Mouse (Mus musculus) layer of hippocampus, postnatal 25 days (tissue): ENCODE results near the gene Zcchc3. TPM values are rescaled to one million over a fixed set of nuclear protein-coding genes. Genes with fewer than 3 reads are reported as not detected.
A peak's percentile ranks its signal among the peaks of the same experiment; 100 is the strongest.
"Not testable (repeated sequence)": the region's sequence is repeated elsewhere in the genome, so short reads cannot be mapped to it uniquely, and the experiment has no call there.

Experiments used
- DNase-seq, 2 experiments: peaks; one replicate each; pipeline ENCODE4 v3.0.0; 2022; ENCODE audit warnings: mixed read lengths in 2 of 2, low spot score in 1 of 2; ENCODE audit errors: extremely low spot score in 1 of 2
- total RNA-seq, 2 experiments: library from RNA; stranded (reverse); gene quantifications; 2 replicates each; pipeline ENCODE4 v1.2.3; 2021

Gene Zcchc3
- 10 to 100 TPM; 10.7 to 11.6 TPM for total RNA-seq

DNA sequence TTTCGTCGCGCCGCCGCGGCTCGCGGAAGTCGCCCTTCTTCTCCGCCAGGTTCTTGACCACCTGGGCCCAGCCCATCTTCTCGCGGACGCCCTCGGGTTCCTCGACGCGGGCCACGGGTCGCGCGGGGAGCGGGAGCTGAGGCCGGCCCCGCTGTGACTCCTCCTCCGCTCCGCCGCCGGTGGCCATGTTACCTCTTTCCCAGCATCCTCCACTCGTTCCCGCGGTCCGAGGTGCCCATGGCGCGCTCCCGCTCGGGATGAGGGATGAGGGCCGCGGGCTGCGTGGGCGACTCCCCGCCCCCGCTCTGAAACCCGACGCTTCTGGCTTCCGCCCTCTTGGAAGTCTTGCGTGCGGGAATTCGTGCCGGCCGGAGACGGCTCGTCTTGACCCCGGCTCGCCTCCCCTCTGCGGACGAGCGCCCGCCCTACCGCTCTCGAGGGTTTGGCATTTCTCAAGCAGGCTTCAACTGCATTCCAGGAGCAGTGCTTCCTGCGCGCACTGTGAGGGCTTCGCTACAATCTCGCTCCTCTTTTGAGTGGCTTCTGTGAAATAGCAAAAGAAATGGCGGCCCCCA lies at the start of gene Zcchc3:
Gene Zcchc3, minus strand, starts transcription at position 437 of the 575 bp plus-strand sequence.
- peak; percentile 72 to 73 for DNase-seq

DNA sequence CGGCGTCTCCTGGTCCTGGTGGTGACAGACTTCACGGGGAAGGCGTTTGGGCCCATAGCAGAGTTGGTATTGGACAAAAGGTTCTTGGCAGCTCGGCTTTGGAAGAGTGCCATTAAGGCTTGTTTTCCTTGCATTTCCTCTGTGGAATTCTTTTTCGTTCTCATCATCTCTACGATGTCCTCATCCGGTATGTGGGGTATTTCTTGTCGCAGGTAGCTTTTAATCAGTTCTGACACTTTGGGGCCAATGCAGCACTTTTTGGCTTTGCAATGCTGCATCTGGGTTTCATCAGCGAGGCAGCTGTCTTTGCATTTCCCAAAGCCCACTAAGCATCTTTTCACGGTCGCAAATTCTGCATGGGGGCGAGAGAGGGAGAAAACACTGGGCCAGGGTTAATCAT lies 44.4 kb upstream of the Zcchc3 start:
- DNase-seq = no peak

DNA sequence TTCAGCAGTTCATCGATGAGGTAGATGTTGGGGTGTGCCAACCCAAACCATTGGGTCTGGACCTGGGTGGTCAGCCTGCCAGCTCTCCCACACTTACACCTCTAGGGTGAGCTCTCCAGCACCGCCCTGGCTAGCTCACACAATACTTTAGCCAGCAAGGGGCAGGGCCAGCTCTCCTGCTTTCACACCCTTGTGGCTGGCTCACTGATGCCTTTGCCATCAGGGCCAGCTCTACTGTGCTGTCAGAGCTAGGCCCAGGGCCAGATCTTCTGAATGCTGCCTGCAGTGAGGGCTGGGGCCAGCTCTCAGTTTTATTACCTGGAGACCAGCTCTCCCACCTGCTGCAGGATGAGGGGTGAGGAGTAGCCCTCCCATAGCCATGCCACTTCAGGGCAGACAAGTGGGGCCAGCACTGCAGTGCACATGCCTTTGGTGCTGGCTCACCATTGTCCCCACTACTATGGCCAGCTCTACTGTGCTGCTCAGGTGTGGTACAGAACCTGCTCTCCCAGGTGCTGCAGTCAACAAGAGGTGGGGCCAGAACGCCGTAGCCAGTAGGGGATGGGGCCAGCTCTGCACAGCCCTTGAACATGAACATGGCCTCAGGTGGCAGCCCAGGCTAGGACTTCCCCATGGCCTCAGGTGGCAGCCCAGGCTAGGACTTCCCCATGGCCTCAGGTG lies 37.4 kb upstream of the Zcchc3 start:
- no peak for DNase-seq

DNA sequence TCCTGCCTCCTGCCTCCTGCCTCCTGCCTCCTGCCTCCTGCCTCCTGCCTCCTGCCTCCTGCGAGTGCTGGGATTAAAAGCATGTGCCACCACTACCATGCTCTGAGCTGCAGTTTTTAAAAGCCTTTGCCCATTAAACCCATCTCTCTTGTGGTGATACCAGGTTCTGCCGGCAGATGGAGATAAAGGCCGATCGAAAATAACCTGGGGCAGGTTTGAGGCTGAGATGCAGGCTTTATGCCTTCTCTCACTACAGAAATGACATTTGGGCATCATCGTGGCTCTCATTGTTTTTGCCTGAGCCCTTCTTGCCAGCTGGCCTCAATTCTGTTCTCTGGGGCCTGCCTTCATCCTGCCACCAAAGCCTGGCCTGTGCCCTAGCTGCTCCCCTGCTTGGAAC lies 35.4 kb upstream of the Zcchc3 start:
- DNase-seq = peak; percentile 48 to 87

DNA sequence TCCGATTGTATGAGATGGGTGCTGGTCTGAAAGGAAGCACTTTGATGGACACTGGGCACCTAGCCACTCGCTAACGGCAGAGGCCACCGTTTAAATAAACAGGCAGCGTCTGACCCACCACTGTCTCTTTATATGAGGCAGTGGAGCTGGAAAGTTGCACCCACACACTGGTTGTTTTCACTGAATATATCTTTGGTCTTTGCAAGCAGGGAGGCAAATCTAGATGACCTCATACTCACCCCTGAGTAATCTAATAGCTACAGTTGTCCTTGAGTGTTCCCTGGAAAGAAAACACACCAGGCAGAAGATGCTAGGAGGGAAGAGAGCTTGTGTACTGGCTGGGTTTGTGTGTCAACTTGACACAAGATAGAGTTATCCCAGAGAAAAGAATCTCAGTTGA lies 32.6 kb upstream of the Zcchc3 start:
- no peak for DNase-seq

DNA sequence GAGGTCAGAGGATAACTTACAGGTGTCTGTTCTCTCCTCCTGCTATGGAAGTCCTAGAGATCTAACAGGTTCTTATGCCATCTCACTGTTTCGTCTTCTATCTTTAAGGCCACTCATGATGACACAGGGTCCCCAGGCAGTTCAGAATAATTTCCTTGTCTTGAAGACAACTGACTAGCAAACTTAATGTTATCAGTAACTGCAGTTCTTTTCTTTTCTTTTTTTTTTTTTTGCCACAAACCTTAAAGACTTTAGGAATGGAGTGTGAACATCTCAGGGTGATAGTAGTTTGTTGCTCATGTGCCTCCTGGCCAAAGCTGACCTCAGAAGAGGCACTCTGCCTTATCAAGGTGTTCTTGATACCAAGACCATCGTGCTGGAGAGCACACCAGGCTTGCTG lies 31.8 kb upstream of the Zcchc3 start:
- DNase-seq = no peak

DNA sequence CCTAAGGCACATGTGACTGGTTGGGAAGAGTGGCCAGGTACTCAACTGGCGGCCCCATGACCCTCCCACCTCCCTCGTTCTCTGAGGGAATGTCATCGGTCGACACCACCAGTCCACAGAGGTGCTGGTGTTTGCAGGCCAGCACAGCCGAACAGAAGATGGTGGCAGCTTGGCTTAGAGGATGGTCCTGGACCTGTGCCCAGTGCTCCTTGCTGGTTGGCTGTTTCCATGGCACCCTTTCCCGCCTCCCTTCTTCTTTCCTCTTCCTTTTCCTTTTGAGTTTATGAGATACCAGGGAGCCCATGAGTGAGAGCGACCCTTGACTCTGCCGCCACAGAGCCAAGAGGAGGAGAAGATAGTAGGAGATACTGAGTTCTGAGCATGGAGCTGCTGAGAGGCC lies 28.5 kb upstream of the Zcchc3 start:
- DNase-seq = peak in 1 of 2 experiments; percentile 46

DNA sequence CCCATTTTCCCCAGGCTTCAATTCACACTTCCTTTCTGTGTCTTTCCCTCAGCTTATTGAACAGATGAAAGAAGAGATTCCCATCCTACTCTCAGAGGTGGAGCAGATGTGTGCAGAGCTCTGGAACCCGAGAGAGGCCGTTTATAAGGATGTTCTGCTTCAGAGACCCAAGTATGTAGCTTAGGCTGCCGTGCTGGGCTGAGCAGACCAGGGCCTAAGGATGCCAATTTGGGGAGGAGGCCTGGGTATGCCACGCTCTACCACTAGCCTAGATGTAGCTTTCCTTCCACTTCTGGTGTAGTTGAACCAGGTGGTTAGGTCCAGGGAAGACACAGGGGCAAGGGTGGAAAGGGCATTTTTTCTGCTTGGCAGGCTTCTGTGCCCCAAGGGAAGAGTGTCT lies 27.5 kb upstream of the Zcchc3 start:
- DNase-seq = no peak

DNA sequence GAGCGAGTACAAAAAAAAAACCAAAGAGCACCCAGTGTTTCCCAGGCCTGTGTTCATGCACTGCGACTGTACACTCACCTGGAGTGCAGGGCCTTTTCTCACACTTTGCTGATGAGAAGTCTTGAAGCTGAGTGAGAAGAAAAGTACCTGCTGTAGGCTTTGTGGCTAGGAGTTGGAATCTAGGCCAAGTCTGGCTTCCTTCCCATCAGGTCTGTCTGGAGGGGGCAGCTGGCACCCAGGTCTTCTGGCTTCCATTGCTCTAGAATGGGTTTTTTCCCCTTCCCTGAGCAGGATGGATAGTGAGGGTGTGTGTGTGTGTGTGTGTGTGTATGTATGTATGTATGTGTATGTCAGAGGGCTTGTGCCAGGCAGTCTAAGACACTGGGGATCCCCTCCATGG lies 25.0 kb upstream of the Zcchc3 start:
- DNase-seq = no peak

DNA sequence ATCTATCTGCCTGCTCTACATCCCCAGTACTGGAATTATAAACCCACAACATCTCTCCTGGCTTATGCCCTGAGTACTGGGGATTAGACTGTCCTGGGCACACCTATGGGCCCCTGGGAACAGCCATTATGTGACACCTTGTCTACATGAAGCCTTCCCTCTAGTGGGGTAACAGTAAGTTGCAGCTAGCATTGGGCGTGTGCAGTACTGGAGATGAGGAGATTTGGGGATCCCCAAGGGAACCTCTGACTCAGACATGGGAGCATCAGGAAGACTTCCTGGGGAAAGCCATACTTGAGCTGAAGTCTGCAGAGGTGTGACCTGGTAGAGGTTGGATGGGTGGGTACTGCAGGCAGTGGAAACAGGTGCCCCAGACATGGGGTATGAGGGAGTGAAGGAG lies 24.1 kb upstream of the Zcchc3 start:
- DNase-seq = no peak

DNA sequence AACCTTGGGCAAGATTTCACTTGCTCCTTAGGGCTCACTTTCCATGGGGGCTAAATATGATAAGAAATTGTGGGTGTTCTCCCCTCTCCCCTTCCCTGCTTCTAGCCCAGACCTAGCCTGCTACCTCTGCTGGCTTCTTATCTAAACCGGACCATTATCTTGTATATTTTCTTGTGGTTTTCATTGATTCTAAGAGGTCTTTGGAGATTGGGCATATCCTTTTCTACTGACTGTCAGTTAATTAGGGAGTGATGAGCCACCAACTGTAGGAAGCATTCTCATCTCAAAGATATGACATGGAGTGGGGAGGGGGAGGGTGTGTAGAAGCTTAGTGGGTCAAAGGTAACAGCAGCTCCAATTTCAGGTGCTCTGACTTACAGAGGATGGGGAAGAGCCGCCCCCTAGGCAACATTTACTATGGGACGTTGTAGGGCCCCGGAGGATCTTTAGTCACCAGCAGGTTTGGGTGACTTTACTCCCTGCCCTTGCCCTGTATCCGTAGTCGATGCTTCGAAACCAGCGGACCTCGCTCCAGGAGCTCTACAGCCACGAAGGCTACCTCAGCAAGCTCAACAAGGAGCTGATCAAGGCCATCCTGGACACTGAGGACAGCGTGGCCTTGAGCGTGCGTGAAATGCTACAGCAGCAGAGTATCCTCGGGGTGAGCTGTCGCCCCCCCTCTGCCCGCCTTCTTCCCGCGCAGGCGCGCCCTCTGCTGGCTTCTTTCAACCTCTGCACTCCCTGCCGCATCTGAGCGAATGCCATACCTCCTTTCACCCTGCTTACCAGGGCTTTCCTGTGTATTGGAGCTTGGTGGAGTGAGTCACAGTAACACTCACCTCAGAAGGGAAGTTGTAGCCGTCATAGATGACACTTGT lies 22.4 kb upstream of the Zcchc3 start:
- peak; percentile 85 to 93 for DNase-seq

DNA sequence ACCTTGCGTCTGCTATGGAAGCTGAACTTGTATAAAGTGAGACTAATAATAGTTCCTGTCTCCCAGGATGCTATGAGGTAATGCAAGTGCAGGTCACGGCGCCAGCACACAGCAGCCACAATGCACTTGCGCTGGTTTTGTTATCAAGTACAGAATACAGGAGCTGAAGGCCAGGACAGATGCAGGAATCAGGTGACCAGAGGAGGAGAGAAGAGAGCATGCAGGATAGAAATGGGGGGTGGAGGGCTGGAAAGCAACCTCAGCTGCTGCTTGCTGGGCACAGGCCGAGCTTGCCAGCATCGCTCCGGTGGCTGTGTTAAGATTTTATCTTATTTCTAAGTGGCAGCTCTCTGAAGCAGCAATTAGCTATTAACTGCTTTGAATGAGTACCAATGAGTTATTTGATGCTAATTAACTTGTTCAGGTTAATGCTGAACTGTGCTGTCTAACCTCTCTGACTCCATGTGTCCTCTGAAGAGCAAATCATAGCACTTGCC lies 21.6 kb upstream of the Zcchc3 start:
- no peak for DNase-seq

DNA sequence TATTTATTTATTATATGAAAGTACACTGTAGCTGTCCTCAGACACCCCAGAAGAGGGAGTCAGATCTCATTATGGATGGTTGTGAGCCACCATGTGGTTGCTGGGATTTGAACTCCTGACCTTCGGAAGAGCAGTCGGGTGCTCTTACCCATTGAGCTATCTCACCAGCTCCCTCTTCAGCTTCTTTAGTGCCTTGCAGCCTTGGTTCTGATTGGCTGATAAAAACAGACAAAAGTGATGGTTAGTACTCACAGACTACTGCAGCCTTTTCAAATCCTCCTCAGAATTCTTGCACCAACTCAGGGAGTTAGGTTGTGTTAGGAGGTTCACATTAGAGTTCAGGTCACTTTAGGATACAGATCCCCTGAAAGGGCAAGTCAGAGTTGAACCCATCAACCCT lies 13.7 kb upstream of the Zcchc3 start:
- DNase-seq = not testable (repeated sequence)

DNA sequence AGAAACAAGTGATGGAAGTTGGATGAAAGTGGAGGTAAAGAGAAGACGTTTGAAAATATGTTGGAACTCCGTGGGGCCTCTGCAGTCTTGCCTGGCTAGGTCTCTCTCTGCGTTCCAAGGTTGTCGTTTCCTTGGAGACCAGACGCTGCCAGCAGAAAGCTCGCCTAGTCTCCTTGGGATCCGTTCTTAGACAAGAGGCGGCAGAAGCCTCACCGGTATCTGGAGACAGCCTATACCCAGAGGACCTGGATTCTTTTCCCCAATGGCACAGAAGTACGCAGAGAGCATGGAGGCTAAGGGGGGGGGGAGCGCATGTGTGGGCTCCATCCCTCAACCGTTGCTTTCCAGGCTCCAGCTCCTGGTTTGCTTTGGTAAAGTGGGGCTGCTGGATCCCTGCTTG lies 12.7 kb upstream of the Zcchc3 start:
- no peak for DNase-seq

DNA sequence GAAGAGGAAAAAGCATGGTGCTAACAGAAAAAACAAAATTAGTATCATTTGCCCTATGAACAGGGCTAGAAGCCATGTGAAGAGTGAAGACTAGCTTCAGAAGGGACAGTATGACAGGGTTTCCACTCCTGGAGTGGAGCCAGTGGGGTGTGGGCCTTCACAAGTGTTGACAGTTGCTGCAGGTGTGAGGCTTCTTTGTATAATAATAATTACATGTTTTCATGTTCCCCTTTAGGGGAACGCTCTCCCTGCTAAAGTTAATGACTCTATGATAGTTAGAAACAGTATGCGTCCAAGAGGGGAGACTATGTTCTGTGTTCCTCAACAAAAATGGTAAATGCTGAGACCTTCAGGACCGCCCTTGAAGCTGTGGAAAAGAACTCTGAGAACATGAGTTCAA lies 959 bp upstream of the Zcchc3 start:
- DNase-seq = no peak

DNA sequence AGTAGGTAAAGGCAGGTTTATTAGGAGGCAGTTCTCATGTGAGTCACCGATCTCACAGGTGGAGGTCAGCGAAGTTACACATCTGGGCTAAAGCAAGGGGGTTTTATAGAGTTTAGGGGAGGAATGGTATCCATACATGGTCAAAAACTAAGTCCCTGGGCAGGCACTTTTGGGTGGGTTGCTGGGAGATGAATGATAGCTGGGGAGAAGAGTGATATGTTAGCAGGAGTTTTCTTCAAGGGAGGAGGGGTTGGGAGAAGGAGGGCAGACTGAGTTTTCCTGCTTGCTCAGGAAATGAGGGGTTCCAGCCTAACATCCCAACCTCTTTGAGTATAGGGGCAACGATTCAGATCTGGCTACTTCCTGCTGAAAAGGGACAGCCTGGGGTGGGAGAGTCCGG lies 460 bp upstream of the Zcchc3 start, which contains the start of gene 6820408C15Rik:
Gene 6820408C15Rik, plus strand, starts transcription at position 301 of the 400 bp plus-strand sequence.
- no peak for DNase-seq

DNA sequence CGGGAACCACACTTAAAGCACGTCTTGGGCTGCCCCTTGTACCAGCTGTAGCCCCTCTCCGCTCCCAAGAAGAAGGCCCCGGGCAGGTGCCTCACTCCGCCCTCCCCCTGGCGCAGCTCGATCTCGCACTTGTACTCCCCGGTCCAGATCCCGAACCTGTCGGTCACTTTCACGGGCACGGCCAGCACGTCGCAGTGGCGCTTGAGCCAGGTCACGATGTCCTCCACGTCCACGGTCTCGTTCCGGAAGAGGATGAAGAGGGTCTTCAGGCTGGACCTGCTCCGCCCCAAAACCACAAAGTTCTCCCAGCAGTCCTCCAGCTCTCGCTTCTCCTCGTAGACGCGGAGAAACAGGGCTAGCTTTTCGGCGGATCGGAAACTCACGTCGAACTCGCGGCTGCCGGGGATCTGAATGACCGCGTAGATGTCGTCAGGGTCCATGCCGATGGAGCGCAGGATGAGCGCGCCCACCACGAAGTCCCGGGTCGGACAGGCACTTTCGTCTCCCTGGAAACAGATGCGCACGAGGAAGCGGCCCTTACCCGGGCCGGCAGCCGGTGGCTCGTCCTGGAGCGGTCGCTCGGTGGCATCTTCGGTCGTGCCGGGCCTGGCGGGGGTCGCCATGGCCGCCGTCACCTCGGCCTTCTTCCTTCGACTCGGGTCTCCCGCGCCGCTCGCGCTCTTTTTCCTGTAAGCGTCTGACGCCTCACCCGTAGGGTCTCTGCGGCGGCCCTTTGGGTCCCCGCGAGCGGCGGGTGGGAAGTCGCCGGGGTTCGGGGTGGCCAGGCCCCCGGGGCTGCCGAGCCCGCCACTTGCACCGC lies 852 bp downstream of the Zcchc3 start:
- DNase-seq = peak; percentile 27 to 56

DNA sequence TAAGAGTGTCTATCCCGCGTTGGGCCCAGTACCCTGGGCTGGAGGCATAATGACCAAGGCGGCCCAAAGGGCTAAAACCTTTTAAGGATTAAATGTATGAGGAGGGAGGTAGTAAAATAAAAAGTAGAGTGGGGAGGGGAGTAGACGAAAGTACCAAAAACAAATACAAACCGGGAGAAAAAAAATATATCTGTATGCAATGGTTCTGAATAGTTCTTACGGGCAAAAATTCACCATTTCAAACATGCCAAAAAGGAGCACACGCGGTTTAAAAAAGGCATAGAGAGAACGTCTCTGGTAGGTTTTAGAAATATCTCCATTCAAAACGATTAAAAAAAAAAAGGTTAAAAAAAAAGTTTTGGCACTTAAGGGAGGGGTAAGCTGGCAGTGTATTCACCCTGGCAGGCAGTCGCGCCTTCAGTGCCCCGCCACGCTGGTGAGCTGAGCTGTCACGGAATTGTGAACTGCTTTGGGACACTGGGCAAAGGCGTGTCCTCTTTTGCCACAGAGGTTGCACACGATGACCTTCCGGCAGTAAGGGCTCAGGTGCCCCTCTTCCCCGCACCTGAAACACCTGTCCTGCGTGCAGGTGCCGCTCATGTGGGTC lies 1.6 kb downstream of the Zcchc3 start:
- DNase-seq = no peak

DNA sequence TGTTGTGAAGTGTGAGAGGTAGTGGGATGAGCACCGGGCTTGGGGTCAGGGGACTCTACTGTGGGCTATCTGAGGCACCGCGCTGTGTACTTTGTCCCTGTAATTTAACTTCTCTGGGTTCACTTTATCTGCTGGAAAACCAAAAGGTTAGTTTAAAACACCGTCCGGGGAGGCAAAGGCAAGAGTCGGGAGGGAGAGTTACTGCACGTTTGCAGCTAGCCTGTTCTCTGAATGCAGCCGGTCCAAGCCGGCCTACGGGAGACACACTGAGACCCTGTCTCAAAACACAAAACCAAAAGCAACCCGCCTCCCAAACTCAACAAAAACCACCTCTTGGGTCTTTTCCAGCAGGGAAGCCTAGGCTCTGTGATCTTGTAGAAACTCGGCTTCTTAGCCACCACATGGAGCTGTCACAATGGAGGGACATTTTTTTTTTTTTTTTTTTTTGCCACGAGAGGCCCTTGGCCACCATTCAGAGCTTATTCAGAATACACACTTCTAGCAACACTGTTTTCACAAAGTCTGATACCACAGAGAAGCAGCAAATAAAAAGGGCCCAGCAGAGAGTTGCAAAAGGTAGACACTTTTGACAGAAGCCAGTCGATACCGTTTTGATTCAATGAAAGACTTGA lies 2.2 kb downstream of the Zcchc3 start:
- DNase-seq = no peak

DNA sequence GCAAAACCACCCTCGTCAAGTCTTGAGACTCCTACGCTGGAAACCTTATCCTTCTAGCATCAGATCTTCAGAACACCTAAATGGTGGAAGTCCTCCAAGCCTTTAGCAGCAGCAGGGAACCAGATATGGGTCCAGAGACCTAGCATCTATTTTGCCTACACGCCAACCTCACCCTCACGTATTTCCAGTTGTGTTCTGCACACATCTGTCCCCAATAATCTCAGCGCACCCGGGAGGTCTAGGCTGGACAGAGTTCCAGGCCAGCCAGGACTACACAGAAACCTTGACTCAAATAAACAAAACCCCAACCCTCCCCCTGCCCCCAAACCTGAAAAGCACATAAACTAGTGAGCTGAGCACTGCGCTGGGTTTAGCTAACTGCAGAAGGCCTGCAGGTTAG lies 3.4 kb downstream of the Zcchc3 start:
- no peak for DNase-seq
